Mouse (Mus musculus) urinary bladder, postnatal 14 days (tissue): Measurements from ENCODE around the gene Por.

Experiments
- DNase-seq: peaks from one replicate; pipeline ENCODE4 v3.0.0; 2021; ENCODE audit warnings: low spot score

Gene Por

GRCm38 (mm10) chr5:135657128-135657527, 12.7 kb upstream of the Por start:
- no peak for DNase-seq

GRCm38 (mm10) chr5:135657703-135658373, 12.0 kb upstream of the Por start:
- DNase-seq = no peak

- DNase-seq = no peak
Measured at GRCm38 (mm10) chr5:135659956-135660355, 9.9 kb upstream of the Por start.

GRCm38 (mm10) chr5:135660535-135660934, 9.3 kb upstream of the Por start:
- no peak for DNase-seq

- no peak for DNase-seq
Measured at GRCm38 (mm10) chr5:135666890-135667289, 2.9 kb upstream of the Por start.

GRCm38 (mm10) chr5:135668071-135668470, 1.8 kb upstream of the Por start:
- no peak for DNase-seq

- DNase-seq = no peak
Measured at GRCm38 (mm10) chr5:135670881-135671280, 1.0 kb downstream of the Por start.

GRCm38 (mm10) chr5:135672509-135672908, 2.7 kb downstream of the Por start:
- DNase-seq = no peak

GRCm38 (mm10) chr5:135672980-135673379, 3.1 kb downstream of the Por start:
- DNase-seq = no peak

GRCm38 (mm10) chr5:135674349-135674775, 4.5 kb downstream of the Por start:
- DNase-seq = no peak

- peak; percentile 72 for DNase-seq
Measured at GRCm38 (mm10) chr5:135674821-135675220, 5.0 kb downstream of the Por start.

GRCm38 (mm10) chr5:135676696-135677095, 6.9 kb downstream of the Por start:
- DNase-seq = no peak

- DNase-seq = no peak
Measured at GRCm38 (mm10) chr5:135677251-135677650, 7.4 kb downstream of the Por start.

- DNase-seq = no peak
Measured at GRCm38 (mm10) chr5:135678481-135678880, 8.6 kb downstream of the Por start.

GRCm38 (mm10) chr5:135680967-135681545, 11.2 kb downstream of the Por start:
- DNase-seq = no peak

GRCm38 (mm10) chr5:135682009-135682408, 12.2 kb downstream of the Por start:
- no peak for DNase-seq

- no peak for DNase-seq
Measured at GRCm38 (mm10) chr5:135682942-135683570, 13.2 kb downstream of the Por start.

- no peak for DNase-seq
Measured at GRCm38 (mm10) chr5:135690401-135690800, 20.6 kb downstream of the Por start.

- no peak for DNase-seq
Measured at GRCm38 (mm10) chr5:135691266-135691665, 21.4 kb downstream of the Por start.

- DNase-seq = no peak
Measured at GRCm38 (mm10) chr5:135693281-135693853, 23.5 kb downstream of the Por start.

GRCm38 (mm10) chr5:135695277-135695721, 25.5 kb downstream of the Por start:
- DNase-seq = no peak

GRCm38 (mm10) chr5:135697711-135698111, 27.9 kb downstream of the Por start:
- no peak for DNase-seq

GRCm38 (mm10) chr5:135701601-135702000, 31.8 kb downstream of the Por start:
- DNase-seq = no peak
